Mouse (Mus musculus): ENCODE data around the gene Dop1a. TPM values are rescaled to one million over a fixed set of nuclear protein-coding genes. Genes with fewer than 3 reads are reported as not detected.

Dop1a gene
- polyA plus RNA-seq, 1 experiment from 2014 or later = 11.8 TPM

DNA sequence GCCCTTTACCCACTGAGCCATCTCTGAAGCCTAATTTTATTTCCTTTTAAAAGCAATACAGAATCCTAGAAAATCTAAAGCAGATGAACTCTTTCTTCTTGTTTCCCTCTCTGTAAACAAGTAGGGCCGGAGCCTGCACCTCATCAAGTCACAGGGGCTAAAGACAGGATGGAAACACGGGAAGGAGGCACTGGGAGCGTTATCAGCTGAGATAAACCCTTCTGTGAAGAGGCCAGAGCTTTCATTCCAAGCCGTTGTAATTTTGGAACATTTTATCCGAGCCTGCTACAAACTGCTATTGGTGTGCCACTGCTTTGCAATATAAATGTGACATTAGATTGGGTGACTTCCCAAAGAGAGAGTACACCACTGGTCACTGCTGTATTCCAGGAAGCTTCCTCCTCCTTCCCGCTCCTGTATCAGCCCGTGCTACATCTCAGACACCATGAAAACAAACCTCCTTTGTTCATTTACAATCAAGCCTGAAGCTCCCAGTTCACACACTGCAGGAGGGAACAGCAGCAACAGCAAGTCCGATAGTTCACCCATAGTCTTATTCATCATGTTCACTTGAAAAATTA, 132.9 kb downstream of the Dop1a start:
- WGBS = 51% methylated on average over 8 of the region's 8 CpGs
- H3K9ac ChIP-seq (ENCODE audit: low read length) = no peak overlapping the region
- ATAC-seq (ENCODE audit: insufficient number of reproducible peaks, low FRiP score, low TSS enrichment, low read depth) = no peak
- H3K27ac ChIP-seq (replicated peaks; ENCODE audit: low read depth, low read length) = no peak overlapping the region
- H3K36me3 ChIP-seq (ENCODE audit: control insufficient read depth, insufficient read depth, low read length) = no peaks in the 10 kb centered on the region
- no peaks in the 10 kb centered on the region for H3K9me3 ChIP-seq (ENCODE audit: control insufficient read depth, low read length)
- DNase-seq (ENCODE audit: low spot score) = no peak
- no peaks in the 10 kb centered on the region for H3K4me1 ChIP-seq (ENCODE audit: control insufficient read depth, insufficient read depth, low read length)
- no peak overlapping the region for H3K4me3 ChIP-seq (ENCODE audit: low read depth, low read length)
- no peaks in the 10 kb centered on the region for H3K27me3 ChIP-seq (ENCODE audit: control insufficient read depth, insufficient read depth, low read length)
- no peak overlapping the region for H3K4me2 ChIP-seq (ENCODE audit: low read depth, severe bottlenecking)

Other genes with a start within 250 kb of the Dop1a start
- gene Ube2cbp, start 2.2 kb upstream of the Dop1a start, polyA plus RNA-seq (2014; fragmentation: Nextera tagmentation; extraction: Ambion mirVana) = 6.5 and 8.0 TPM in 2 replicates
- gene Pgm3, start 104.7 kb downstream of the Dop1a start, polyA plus RNA-seq (2014; fragmentation: Nextera tagmentation; extraction: Ambion mirVana) = 30.0 and 31.9 TPM in 2 replicates
- gene Rwdd2a, start 104.8 kb downstream of the Dop1a start, polyA plus RNA-seq (2014; fragmentation: Nextera tagmentation; extraction: Ambion mirVana) = 1.5 and 2.2 TPM in 2 replicates
- gene Me1, start 228.8 kb downstream of the Dop1a start, polyA plus RNA-seq (2014; fragmentation: Nextera tagmentation; extraction: Ambion mirVana) = 10.0 and 11.4 TPM in 2 replicates